Mouse (Mus musculus): Measurements from ENCODE around the gene Atg7.

GRCm38 (mm10) chr6:114743126-114743525 is 100.2 kb downstream of the Atg7 start:
- TF ChIP-seq ZC3H11A (IDR thresholded peaks at IDR 0.05; ENCODE audit: borderline replicate concordance, low read depth, low read length) (no peak), HCFC1 (IDR thresholded peaks at IDR 0.05; ENCODE audit: borderline replicate concordance, insufficient read depth, low read length) (no peak)
